Mouse (Mus musculus) yolk sac, embryonic 10.5 days (tissue): ENCODE data around the gene Gm45234.

Source experiments
- DNase-seq: peaks from one replicate; pipeline ENCODE4 v3.0.0-alpha.2; 2017; ENCODE audit warnings: low spot score

Gene Gm45234

DNA sequence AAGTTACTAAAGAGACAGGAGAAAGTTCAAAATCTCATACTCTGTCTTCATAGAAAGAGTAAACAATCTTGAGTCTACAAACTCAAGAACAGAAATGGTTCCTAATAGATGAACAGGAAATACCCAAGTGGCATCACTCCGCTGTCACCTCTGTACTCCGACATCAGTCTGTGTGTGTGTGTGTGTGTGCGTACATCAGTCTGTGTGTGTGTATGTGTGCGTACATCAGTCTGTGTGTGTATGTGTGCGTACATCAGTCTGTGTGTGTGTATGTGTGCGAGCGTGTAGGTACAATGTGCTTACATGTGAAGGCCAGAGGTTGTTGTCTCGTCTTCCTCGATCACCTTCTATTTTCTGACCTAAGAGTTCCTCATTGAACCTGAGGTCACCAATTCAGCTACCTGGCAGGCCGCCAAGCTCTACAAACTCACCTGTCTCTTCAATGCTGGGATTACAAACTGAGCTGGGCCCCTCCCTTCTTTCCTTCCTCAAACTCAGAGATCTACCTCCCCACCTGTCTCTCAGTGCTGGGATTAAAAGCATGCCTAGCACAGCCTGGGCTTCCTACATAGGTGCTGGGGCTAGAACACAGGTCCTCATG is 47.4 kb downstream of the Gm45234 start:
- peak; percentile 66 for DNase-seq

DNA sequence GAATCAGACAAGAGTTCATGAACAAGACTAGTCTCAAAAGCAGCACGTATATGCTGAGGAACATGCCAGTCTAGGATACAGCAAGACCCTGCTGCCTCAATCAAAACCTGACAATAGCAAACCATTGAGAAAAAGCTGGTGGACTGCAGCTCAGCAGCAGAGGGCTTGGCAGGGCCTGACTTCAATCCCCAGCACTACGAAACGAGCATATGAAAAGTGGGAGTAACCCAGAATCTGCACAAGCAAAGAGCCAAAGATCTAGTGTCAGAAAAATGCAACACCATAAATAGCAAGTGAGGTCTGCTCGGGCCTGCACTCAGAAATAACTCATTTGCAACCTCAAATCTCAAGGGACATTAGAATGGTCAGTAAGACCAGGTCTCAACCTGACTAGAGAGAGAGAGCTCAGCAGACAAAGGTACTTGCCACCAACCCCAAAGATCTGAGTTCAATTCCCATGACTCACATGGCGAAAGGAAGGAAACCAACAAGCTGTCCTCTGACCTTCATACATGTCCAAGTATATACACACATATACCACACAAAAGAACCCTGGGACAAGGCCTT is 49.7 kb downstream of the Gm45234 start:
- DNase-seq, result no peak

DNA sequence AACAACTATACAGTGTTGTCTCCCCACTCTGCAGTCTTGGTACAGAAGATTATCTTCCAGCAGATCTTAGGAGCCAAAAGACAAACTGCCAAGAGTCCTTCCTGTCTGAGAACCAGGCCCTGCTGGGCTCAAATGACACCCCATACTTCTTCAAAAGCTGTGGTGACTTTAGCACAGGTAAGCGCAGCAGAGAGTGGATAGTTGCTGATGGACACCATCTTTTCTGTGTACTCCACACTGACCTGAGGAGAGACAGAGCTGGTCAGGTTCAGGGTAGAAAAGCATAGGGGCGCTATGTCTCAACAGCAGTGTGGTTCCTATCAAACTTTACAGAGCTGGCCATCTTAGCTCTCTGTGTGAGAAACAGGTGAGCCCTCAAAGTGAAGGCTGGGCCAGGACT is 51.4 kb downstream of the Gm45234 start:
- no peak for DNase-seq

DNA sequence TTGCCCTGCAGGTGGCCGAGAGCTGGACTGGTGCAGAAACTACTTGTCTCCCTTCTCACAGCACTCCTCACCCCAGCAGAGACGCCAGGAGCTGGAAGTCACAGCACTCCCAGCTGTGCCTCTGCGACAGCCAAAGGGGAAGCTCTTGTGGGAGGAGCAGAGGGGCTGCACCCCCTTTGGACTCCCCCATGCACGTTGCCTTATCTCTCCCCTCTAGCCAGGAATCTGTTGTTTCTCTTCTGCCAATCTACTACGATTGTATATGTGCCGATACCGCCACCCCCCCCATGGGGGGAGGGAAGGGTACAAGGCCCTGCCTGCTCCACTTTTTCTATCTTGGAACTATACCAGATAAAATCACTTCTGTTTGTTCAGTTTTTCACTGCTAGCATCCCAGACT is 52.0 kb downstream of the Gm45234 start:
- no peak for DNase-seq

DNA sequence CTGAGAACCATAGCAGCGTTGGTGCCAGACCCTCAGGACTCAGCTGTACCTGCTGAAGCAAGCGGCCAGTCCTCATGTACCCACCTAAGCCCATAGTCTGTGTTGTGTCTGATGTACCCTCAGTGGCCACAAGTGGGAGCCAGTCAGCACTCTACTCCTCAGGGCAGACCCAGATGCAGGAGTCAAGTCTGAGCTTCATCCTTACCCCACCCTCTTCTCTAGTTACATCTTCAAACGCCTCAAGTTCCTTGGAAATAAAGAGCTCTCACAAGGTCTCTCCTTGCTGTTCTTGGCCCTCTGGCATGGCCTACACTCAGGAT is 53.1 kb downstream of the Gm45234 start:
- DNase-seq, result peak; percentile 57

DNA sequence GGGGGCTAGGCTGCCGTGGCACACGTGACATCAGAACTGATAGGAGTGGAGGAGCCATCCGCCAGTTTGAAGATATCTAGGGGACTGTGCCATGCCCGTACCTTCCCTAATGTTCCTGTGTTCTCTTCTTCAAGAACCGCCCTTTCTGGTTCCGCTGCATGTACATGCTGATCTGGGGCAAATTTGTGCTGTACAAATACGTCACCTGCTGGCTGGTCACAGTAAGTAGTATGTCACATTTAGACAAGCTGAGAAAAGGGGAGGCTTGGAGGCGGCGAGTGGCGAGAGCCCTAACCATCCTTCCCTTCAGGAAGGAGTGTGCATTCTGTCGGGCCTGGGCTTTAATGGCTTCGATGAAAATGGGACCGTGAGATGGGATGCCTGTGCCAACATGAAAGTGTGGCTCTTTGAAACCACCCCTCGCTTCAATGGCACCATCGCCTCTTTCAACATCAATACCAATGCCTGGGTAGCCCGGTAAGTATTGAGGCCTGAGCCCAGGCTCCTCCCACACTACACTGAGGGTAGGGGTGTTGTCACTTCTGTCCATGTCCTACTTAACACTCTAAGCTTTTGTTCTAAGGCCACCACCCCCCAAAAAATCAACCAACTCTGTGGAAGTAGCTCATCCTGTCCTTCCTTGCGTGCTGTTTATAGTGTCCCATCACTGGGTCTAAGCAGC is 53.6 kb downstream of the Gm45234 start:
- DNase-seq, result no peak

DNA sequence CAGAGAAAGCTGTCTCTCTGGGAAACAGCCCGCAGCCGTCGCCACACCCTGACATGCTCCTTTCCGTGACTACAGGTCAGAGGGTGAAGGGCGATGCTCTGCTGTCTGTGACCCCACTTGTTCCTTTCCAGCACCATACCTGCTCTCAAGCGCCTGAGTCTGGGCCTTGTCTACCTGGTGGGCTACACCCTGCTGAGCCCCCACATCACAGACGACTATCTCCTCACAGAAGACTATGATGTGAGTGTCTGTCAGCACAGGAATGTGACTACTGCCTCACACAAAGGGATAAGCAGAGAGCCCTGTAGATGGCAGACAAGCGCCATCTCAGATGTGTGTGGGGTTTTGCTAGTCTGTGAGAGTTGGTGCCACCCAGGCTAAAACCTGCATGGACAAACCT is 54.5 kb downstream of the Gm45234 start:
- no peak for DNase-seq

DNA sequence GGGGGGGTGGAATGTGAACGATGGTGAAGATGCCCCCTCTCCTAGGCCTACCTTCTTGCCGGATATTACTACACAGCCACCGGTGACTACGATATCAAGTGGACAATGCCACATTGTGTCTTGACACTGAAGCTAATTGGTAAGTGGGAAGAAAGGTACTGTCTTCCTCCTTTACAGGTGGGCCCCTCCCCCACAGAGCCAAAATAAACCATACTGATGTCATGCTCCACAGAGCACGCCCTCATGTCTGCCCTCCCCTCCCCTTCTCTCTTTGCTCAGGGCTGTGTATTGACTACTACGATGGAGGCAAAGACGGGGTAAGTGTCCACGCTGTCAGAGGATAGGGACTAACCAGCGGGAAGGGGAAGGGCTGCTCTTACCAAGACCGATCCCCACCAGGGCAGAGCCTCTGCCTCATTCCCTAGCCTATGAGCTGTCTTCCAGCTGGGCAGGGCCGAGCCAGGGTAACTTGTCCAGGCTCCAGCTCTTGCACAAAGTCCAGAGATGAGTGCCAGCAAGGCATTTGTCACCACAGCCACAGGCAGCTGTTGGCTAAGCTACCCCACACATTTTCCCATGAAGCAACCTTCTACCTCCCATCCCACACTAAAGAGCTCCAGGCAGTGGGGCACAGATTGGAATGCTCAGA is 55.7 kb downstream of the Gm45234 start:
- no peak for DNase-seq

DNA sequence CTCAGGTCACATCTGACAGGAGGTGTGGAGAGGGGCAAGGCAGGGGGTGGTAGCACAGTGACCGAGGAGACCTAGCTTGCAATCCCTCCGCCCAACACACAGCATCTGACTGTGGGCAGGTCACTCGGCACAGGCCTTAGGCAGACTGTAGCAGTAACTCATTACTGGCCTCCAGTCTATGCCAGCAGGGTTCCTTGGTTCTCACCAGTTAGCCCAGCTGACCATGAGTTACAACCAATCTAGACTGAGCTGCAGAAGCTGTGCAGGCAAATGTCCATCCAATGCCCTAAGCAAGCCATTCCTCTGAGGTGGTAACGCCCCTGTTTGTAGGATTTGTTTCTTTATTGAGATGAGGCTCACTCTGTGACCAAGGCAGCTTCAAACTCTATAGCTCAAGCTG is 56.5 kb downstream of the Gm45234 start:
- no peak for DNase-seq

DNA sequence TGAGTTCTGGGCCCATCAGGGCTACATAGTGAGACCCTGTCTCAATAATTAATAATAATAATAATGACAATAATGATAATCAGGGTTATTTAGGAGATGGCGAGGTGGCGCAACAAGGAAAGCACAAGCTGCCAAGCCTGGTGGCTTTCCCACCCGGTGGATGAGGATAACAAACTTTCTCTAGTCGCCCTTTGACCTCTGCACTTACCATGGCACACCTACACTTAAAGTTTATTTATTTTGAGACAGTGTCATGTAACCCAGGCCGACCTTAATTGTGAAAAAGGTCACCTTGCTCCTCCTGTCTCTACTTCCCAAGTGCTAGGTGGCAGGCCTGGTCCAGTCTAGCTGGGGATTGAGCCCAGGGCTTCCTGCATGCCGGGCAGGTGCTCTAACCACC is 57.1 kb downstream of the Gm45234 start:
- DNase-seq, result no peak

DNA sequence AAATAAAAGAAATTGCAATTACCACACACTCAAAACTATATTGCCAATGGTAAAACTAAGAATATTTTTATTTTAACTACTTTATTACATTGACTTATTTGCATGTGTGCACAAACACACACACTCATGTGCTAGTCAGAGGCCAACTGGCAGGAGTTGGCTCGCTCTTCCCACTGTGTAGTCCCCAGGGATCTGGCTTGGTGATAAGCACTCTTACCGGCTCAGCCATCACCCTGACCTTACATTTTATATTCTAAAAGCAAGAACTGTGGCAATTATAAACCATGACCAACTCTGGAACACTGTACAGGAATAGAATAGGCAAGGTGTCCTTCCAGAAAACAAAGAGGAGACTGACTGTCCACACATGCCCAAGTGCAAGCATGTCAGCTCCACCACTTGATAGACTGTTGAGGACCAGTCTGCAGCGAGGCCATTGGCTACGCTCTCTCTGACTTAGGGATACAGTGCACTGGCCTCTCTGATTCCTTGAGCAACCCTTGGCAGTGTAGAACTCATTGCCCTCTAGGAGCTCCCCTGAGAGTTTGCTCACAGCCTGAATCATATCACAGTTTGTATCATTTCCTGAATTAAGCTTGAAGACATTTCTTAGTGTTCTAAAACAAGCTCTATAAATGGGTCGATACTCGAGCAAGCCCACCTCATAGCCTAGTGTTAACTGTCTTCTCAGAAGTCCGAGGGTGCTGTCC is 59.2 kb downstream of the Gm45234 start:
- DNase-seq, result no peak

DNA sequence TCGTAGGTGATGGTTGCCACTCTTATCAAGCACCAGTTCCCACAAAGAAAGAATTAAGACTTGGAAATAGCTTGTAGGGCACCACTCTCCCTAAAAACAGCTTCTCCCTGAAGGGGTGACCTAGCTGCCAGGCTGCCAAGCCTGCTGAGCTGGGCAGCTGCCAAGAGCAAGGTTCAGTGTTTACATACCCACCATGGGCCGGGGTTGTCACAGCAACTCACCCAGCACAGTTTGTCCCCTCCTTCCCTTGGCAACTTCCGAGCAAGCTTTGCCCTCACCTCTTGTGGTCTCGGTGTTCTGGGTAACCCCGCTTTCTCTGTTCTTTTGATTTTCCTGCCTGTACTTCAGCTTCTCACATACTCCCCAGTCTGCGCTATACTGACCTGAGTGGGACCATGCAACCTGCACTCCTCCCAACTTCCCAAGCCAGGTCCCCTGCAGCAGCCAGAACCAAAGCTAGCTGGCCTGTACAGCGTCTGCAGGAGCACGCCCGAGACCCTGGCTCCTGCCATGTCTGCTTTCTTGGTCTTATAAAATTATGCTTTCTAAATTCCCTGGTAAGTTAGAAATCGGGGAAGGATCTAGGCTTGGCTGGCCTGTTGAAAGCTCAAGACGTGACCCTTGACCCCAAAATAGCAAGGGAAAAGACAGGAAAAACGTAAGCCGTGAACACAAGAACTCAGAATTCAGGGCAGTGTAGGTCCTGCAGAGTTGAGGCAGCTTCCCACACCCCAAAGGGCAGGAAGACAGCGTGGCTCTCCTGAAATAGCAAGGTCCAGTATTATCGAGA is 61.5 kb downstream of the Gm45234 start:
- DNase-seq, result no peak

DNA sequence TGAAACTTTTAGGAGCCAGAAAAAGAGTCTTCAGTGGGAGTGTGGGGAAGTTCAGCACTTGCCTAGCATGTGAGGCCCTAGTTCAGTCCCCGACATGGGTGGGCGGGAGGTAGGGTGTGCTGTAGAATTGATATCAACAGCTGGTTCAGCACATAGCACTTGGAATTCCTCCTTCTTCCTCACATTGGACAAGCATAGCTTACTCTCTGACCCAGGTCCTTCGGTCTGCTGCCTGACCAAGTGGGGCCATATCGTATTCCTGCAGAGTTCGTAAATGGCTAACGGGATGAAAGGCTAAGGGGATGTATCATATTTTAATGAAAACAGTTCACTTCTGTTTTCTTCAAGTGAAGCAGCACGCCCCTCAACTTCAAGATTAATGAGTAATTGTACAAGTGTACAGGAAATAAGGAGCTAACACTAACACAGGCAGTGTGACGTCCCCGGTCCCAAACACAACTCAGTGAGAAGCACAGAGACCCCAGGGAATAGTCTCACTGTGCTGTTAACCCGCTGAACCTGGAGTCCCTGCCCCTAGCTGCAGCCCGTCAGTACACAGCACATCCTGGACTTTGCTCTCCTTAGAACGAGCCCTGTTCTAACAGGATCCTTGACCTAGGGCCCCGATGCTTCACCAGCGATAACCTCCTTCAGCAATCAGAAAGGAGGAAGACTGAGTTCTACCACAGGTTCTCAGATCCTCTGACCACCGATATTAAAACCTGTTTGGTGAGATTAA is 62.4 kb downstream of the Gm45234 start:
- DNase-seq, result peak; percentile 81

DNA sequence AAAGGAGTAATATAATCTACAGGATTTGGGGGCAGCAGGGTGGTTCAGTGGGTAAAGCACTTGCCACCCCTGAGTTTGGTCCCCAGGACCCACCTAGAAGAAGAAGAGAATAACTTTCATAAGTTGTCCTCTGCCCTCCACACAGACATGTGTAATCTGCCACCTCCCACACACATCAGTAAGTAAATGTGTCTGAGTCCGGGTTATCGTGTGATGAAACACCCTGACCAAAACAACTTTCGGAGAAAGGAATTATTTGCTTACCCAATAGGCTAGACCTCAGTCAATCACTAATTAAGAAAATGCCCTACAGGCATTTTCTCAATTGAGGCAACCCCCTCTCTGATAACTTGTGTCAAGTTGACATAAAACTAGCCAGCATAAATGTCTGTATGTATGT is 65.3 kb downstream of the Gm45234 start:
- no peak for DNase-seq
